Mouse (Mus musculus): ENCODE measurements around the gene Map7. TPM values are rescaled to one million over a fixed set of nuclear protein-coding genes. Genes with fewer than 3 reads are reported as not detected.

Map7 gene
- polyA plus RNA-seq (2015; fragmentation: Nextera tagmentation; extraction: Ambion mirVana), result 4.3 TPM in 2 replicates

GRCm38 (mm10) chr10:20148130-20148772 is at the start of gene Map7:
TSS of gene Map7 (plus strand) at chr10:20148471.
- Histone ChIP-seq H3K27me3 (peaks cover 33% of the 10 kb centered on the region), H3K4me3 (replicated peaks) (peak within 1 kb of the TSS; percentile 76), H3K27ac (no peak within 1 kb of the TSS), H3K4me2 (peak within 1 kb of the TSS; percentile 95), H3K36me3 (no peaks in the 10 kb centered on the region), H3K9me3 (replicated peaks) (no peaks in the 10 kb centered on the region), H3K4me1 (replicated peaks) (peaks cover 25% of the 10 kb centered on the region), H3K9ac (peak within 1 kb of the TSS; percentile 77)
- DNase-seq, result no peak
- no peak; the same call in 1 of the 2 replicates for ATAC-seq (ENCODE audit: low read depth)
- 3% methylated on average over 51 of the region's 51 CpGs for WGBS (ENCODE audit: insufficient replicate concordance)

- Histone ChIP-seq H3K9ac (no peak overlapping the region), H3K9me3 (replicated peaks) (no peaks in the 10 kb centered on the region), H3K36me3 (no peaks in the 10 kb centered on the region), H3K4me3 (replicated peaks) (no peak overlapping the region), H3K4me1 (replicated peaks) (peaks cover 13% of the 10 kb centered on the region), H3K27ac (no peak overlapping the region), H3K27me3 (no peaks in the 10 kb centered on the region), H3K4me2 (no peak overlapping the region)
- 76% methylated on average over 6 of the region's 6 CpGs for whole genome bisulfite sequencing (ENCODE audit: insufficient replicate concordance)
- ATAC-seq (ENCODE audit: low read depth) (no peak), DNase-seq (no peak)
Observed at GRCm38 (mm10) chr10:20101456-20101855, 46.8 kb upstream of the Map7 start.

- no peak overlapping the region for H3K27ac ChIP-seq
- no peak overlapping the region for H3K9ac ChIP-seq
- ATAC-seq (ENCODE audit: low read depth) (no peak), DNase-seq (no peak)
- H3K36me3 ChIP-seq, result no peaks in the 10 kb centered on the region
- WGBS (ENCODE audit: insufficient replicate concordance), result 32% methylated on average over 8 of the region's 8 CpGs
- no peaks in the 10 kb centered on the region for H3K27me3 ChIP-seq
- no peaks in the 10 kb centered on the region for H3K9me3 ChIP-seq (replicated peaks)
- H3K4me3 ChIP-seq (replicated peaks), result no peak overlapping the region
- H3K4me1 ChIP-seq (replicated peaks), result peaks cover 13% of the 10 kb centered on the region
- H3K4me2 ChIP-seq, result no peak overlapping the region
Observed at GRCm38 (mm10) chr10:20104271-20104931, 43.9 kb upstream of the Map7 start.

GRCm38 (mm10) chr10:20105575-20105974 is 42.7 kb upstream of the Map7 start:
- no peaks in the 10 kb centered on the region for H3K27me3 ChIP-seq
- H3K9ac ChIP-seq, result no peak overlapping the region
- no peaks in the 10 kb centered on the region for H3K36me3 ChIP-seq
- no peak for ATAC-seq (ENCODE audit: low read depth)
- WGBS (ENCODE audit: insufficient replicate concordance), result 73% methylated on average over 4 of the region's 4 CpGs
- H3K27ac ChIP-seq, result no peak overlapping the region
- DNase-seq, result no peak
- H3K4me3 ChIP-seq (replicated peaks), result no peak overlapping the region
- H3K9me3 ChIP-seq (replicated peaks), result no peaks in the 10 kb centered on the region
- no peak overlapping the region for H3K4me2 ChIP-seq
- peaks cover 13% of the 10 kb centered on the region for H3K4me1 ChIP-seq (replicated peaks)

GRCm38 (mm10) chr10:20107031-20107430 is 41.2 kb upstream of the Map7 start:
- H3K36me3 ChIP-seq, result no peaks in the 10 kb centered on the region
- 85% methylated on average over 14 of the region's 14 CpGs for WGBS (ENCODE audit: insufficient replicate concordance)
- H3K4me2 ChIP-seq, result no peak overlapping the region
- H3K27ac ChIP-seq, result no peak overlapping the region
- DNase-seq (no peak), ATAC-seq (ENCODE audit: low read depth) (no peak)
- no peaks in the 10 kb centered on the region for H3K9me3 ChIP-seq (replicated peaks)
- H3K4me1 ChIP-seq (replicated peaks), result peaks cover 23% of the 10 kb centered on the region
- no peaks in the 10 kb centered on the region for H3K27me3 ChIP-seq
- H3K4me3 ChIP-seq (replicated peaks), result no peak overlapping the region
- no peak overlapping the region for H3K9ac ChIP-seq

- no peak overlapping the region for H3K27ac ChIP-seq
- H3K27me3 ChIP-seq, result no peaks in the 10 kb centered on the region
- no peaks in the 10 kb centered on the region for H3K36me3 ChIP-seq
- H3K4me2 ChIP-seq, result peak overlapping the region; percentile 46
- DNase-seq (no peak), ATAC-seq (ENCODE audit: low read depth) (no peak)
- 15% methylated on average over 5 of the region's 5 CpGs for WGBS (ENCODE audit: insufficient replicate concordance)
- H3K9me3 ChIP-seq (replicated peaks), result no peaks in the 10 kb centered on the region
- peaks cover 14% of the 10 kb centered on the region for H3K4me1 ChIP-seq (replicated peaks)
- H3K4me3 ChIP-seq (replicated peaks), result no peak overlapping the region
- peak overlapping the region; percentile 39; the same call in 1 of the 2 replicates for H3K9ac ChIP-seq
Observed at GRCm38 (mm10) chr10:20111508-20111907, 36.8 kb upstream of the Map7 start.

- no peak for DNase-seq
- peak overlapping the region; percentile 39; the same call in 1 of the 2 replicates for H3K9ac ChIP-seq
- no peak overlapping the region for H3K27ac ChIP-seq
- 47% methylated on average over 18 of the region's 18 CpGs for WGBS (ENCODE audit: insufficient replicate concordance)
- H3K4me1 ChIP-seq (replicated peaks), result peaks cover 14% of the 10 kb centered on the region
- H3K9me3 ChIP-seq (replicated peaks), result no peaks in the 10 kb centered on the region
- no peaks in the 10 kb centered on the region for H3K36me3 ChIP-seq
- peak overlapping the region; percentile 46 for H3K4me2 ChIP-seq
- no peak for ATAC-seq (ENCODE audit: low read depth)
- H3K27me3 ChIP-seq, result no peaks in the 10 kb centered on the region
- peak overlapping the region; percentile 12 for H3K4me3 ChIP-seq (replicated peaks)
Observed at GRCm38 (mm10) chr10:20112026-20112973, 36.0 kb upstream of the Map7 start.

- Histone ChIP-seq H3K9ac (no peak overlapping the region), H3K36me3 (no peaks in the 10 kb centered on the region; the same call in 1 of the 2 replicates), H3K27me3 (no peaks in the 10 kb centered on the region), H3K27ac (no peak overlapping the region), H3K4me1 (replicated peaks) (peaks cover 7% of the 10 kb centered on the region; the same call in 1 of the 2 replicates), H3K9me3 (replicated peaks) (no peaks in the 10 kb centered on the region), H3K4me3 (replicated peaks) (no peak overlapping the region), H3K4me2 (no peak overlapping the region)
- DNase-seq, result no peak
- no peak for ATAC-seq (ENCODE audit: low read depth)
- WGBS (ENCODE audit: insufficient replicate concordance), result 78% methylated on average over 15 of the region's 15 CpGs
Observed at GRCm38 (mm10) chr10:20119504-20120425, 28.5 kb upstream of the Map7 start.

GRCm38 (mm10) chr10:20121981-20122380 is 26.3 kb upstream of the Map7 start:
- Histone ChIP-seq H3K4me3 (replicated peaks) (no peak overlapping the region), H3K9ac (no peak overlapping the region), H3K27ac (no peak overlapping the region), H3K36me3 (no peaks in the 10 kb centered on the region; the same call in 1 of the 2 replicates), H3K4me1 (replicated peaks) (peaks cover 7% of the 10 kb centered on the region; the same call in 1 of the 2 replicates), H3K9me3 (replicated peaks) (no peaks in the 10 kb centered on the region), H3K27me3 (no peaks in the 10 kb centered on the region), H3K4me2 (no peak overlapping the region)
- 77% methylated on average over 4 of the region's 4 CpGs for WGBS (ENCODE audit: insufficient replicate concordance)
- ATAC-seq (ENCODE audit: low read depth) (no peak), DNase-seq (no peak)

GRCm38 (mm10) chr10:20123401-20123800 is 24.9 kb upstream of the Map7 start:
- 20% methylated on average over 9 of the region's 9 CpGs for WGBS (ENCODE audit: insufficient replicate concordance)
- Histone ChIP-seq H3K4me2 (no peak overlapping the region), H3K27me3 (no peaks in the 10 kb centered on the region), H3K9ac (no peak overlapping the region), H3K4me1 (replicated peaks) (peaks cover 7% of the 10 kb centered on the region; the same call in 1 of the 2 replicates), H3K4me3 (replicated peaks) (no peak overlapping the region), H3K27ac (no peak overlapping the region; the same call in 1 of the 2 replicates), H3K36me3 (no peaks in the 10 kb centered on the region; the same call in 1 of the 2 replicates), H3K9me3 (replicated peaks) (no peaks in the 10 kb centered on the region)
- DNase-seq, result peak; percentile 19
- ATAC-seq (ENCODE audit: low read depth), result peak; percentile 64; the same call in 1 of the 2 replicates
